Mouse (Mus musculus) layer of hippocampus, adult 2 months (tissue): ENCODE measurements around the gene Gm20696. TPM values are rescaled to one million over a fixed set of nuclear protein-coding genes. Genes with fewer than 3 reads are reported as not detected.

Experiments used
- DNase-seq, 2 experiments: peaks; one replicate each; pipeline ENCODE4 v3.0.0; 2022; ENCODE audit warnings: low spot score in 2 of 2
- H3K27ac ChIP-seq: fragments of 200-600 bp; 2 replicates; pipeline ENCODE4 v1.8.1; 2022
- H3K4me3 ChIP-seq: fragments of 200-600 bp; 2 replicates; pipeline ENCODE4 v1.8.1; 2022; ENCODE audit warnings: mild to moderate bottlenecking
- CTCF ChIP-seq: fragments of 200-600 bp; conservative IDR thresholded peaks from 2 replicates; pipeline ENCODE4 v1.8.1; 2022; ENCODE audit warnings: antibody characterized with exemption, mild to moderate bottlenecking, moderate library complexity
- total RNA-seq, 2 experiments: library from RNA; stranded (reverse); gene quantifications; 2 replicates each; pipeline ENCODE4 v1.2.3; 2021

Gm20696 gene
- total RNA-seq, 2 experiments from 2014 or later: 6.2 to 7.3 TPM

- Histone ChIP-seq H3K27ac (peak overlapping the region; percentile 36; the same call in 1 of the 2 replicates), H3K4me3 (no peak overlapping the region)
- no peak for DNase-seq
- no peak for TF ChIP-seq CTCF
Measured at GRCm38 (mm10) chr6:99339986-99340721, 326.4 kb downstream of the Gm20696 start.

GRCm38 (mm10) chr6:99339343-99339620 lies 327.3 kb downstream of the Gm20696 start:
- Histone ChIP-seq H3K27ac (peak overlapping the region; percentile 36; the same call in 1 of the 2 replicates), H3K4me3 (no peak overlapping the region)
- TF ChIP-seq CTCF: no peak
- no peak for DNase-seq

GRCm38 (mm10) chr6:99338593-99339342 lies 327.8 kb downstream of the Gm20696 start:
- H3K4me3 ChIP-seq: no peak overlapping the region
- TF ChIP-seq CTCF: no peak
- peak overlapping the region; percentile 36; the same call in 1 of the 2 replicates for H3K27ac ChIP-seq
- DNase-seq: no peak

GRCm38 (mm10) chr6:99338174-99338573 lies 328.4 kb downstream of the Gm20696 start:
- Histone ChIP-seq H3K4me3 (no peak overlapping the region), H3K27ac (no peak overlapping the region)
- TF ChIP-seq CTCF: no peak
- no peak for DNase-seq

GRCm38 (mm10) chr6:99337575-99337974 lies 329.0 kb downstream of the Gm20696 start:
- Histone ChIP-seq H3K27ac (no peak overlapping the region), H3K4me3 (no peak overlapping the region)
- DNase-seq: no peak
- TF ChIP-seq CTCF: no peak

- no peak for TF ChIP-seq CTCF
- H3K4me3 ChIP-seq: no peak overlapping the region
- no peak for DNase-seq
- H3K27ac ChIP-seq: no peak overlapping the region
Measured at GRCm38 (mm10) chr6:99336191-99336590, 330.4 kb downstream of the Gm20696 start.

GRCm38 (mm10) chr6:99335174-99335830 lies 331.3 kb downstream of the Gm20696 start:
- no peak for TF ChIP-seq CTCF
- H3K27ac ChIP-seq: no peak overlapping the region
- H3K4me3 ChIP-seq: no peak overlapping the region
- DNase-seq: no peak

GRCm38 (mm10) chr6:99334255-99334654 lies 332.3 kb downstream of the Gm20696 start:
- no peak for TF ChIP-seq CTCF
- Histone ChIP-seq H3K27ac (no peak overlapping the region), H3K4me3 (no peak overlapping the region)
- DNase-seq: no peak

- H3K4me3 ChIP-seq: no peak overlapping the region
- no peak for DNase-seq
- no peak for TF ChIP-seq CTCF
- no peak overlapping the region for H3K27ac ChIP-seq
Measured at GRCm38 (mm10) chr6:99333127-99333526, 333.5 kb downstream of the Gm20696 start.

- no peak overlapping the region for H3K27ac ChIP-seq
- H3K4me3 ChIP-seq: no peak overlapping the region
- TF ChIP-seq CTCF: no peak
- DNase-seq: no peak
Measured at GRCm38 (mm10) chr6:99330169-99330568, 336.4 kb downstream of the Gm20696 start.

- Histone ChIP-seq H3K4me3 (no peak overlapping the region), H3K27ac (no peak overlapping the region)
- TF ChIP-seq CTCF: no peak
- no peak for DNase-seq
Measured at GRCm38 (mm10) chr6:99328634-99329033, 338.0 kb downstream of the Gm20696 start.

- Histone ChIP-seq H3K4me3 (no peak overlapping the region), H3K27ac (no peak overlapping the region)
- no peak for DNase-seq
- TF ChIP-seq CTCF: no peak
Measured at GRCm38 (mm10) chr6:99328146-99328545, 338.5 kb downstream of the Gm20696 start.

GRCm38 (mm10) chr6:99327721-99328120 lies 338.9 kb downstream of the Gm20696 start:
- no peak for DNase-seq
- H3K27ac ChIP-seq: no peak overlapping the region
- H3K4me3 ChIP-seq: no peak overlapping the region
- no peak for TF ChIP-seq CTCF

- no peak overlapping the region for H3K27ac ChIP-seq
- H3K4me3 ChIP-seq: no peak overlapping the region
- DNase-seq: no peak
- no peak for TF ChIP-seq CTCF
Measured at GRCm38 (mm10) chr6:99325881-99326280, 340.7 kb downstream of the Gm20696 start.
